Mouse (Mus musculus) hindbrain, embryonic 16.5 days (tissue): ENCODE results near the gene Tgfb1. TPM values are rescaled to one million over a fixed set of nuclear protein-coding genes. Genes with fewer than 3 reads are reported as not detected.

Experiments used
- ATAC-seq: fragments of 200-750 bp; cut with Nextera tagmentation; 2 replicates; pipeline ENCODE4 v1.8.0; 2017; ENCODE audit warnings: moderate TSS enrichment, moderate library complexity
- H3K27ac ChIP-seq: fragments of 300-500 bp; sonication (generic); 2 replicates; pipeline ENCODE4 v1.5.1; 2014; ENCODE audit warnings: low read depth, mild to moderate bottlenecking, control low read depth, low read length, moderate library complexity
- H3K27me3 ChIP-seq: fragments of 300-500 bp; sonication (generic); replicated peaks from 2 replicates; pipeline ENCODE4 v1.6.1; 2014; ENCODE audit warnings: low read length; ENCODE audit not compliant: control insufficient read depth, insufficient read depth
- H3K36me3 ChIP-seq: fragments of 300-500 bp; sonication (generic); 2 replicates; pipeline ENCODE4 v1.6.1; 2014; ENCODE audit warnings: mild to moderate bottlenecking, low read length, moderate library complexity, mixed read lengths; ENCODE audit not compliant: control insufficient read depth, insufficient read depth
- H3K4me1 ChIP-seq: fragments of 300-500 bp; sonication (generic); 2 replicates; pipeline ENCODE4 v1.6.1; 2014; ENCODE audit warnings: low read depth, low read length; ENCODE audit not compliant: control insufficient read depth, insufficient read depth
- H3K4me2 ChIP-seq: fragments of 300-500 bp; sonication (generic); 2 replicates; pipeline ENCODE4 v1.6.1; 2014; ENCODE audit warnings: mild to moderate bottlenecking, low read length, control low read depth, moderate library complexity
- H3K4me3 ChIP-seq: fragments of 300-500 bp; sonication (generic); 2 replicates; pipeline ENCODE4 v1.5.1; 2014; ENCODE audit warnings: mild to moderate bottlenecking, low read length, control low read depth, moderate library complexity
- H3K9ac ChIP-seq: fragments of 300-500 bp; sonication (generic); 2 replicates; pipeline ENCODE4 v1.6.1; 2014; ENCODE audit warnings: low read depth, mild to moderate bottlenecking, control low read depth, low read length, moderate library complexity
- H3K9me3 ChIP-seq: fragments of 300-500 bp; sonication (generic); 2 replicates; pipeline ENCODE4 v1.6.1; 2014; ENCODE audit warnings: mild to moderate bottlenecking, low read length, moderate library complexity; ENCODE audit not compliant: control insufficient read depth
- WGBS: fragments of 180-500 bp; shearing (Covaris S2); extraction: QIAGEN DNeasy Blood & Tissue Kit; methylation state at CpG from one replicate; pipeline ENCODE4 v1.1.7; 2014; 5-methylcytosine and 5-hydroxymethylcytosine counted together
- polyA plus RNA-seq: library from polyadenylated mRNA; unstranded; fragments of >200 nt; fragmentation: Nextera tagmentation; extraction: Ambion mirVana; gene quantifications from 2 replicates; pipeline ENCODE4 v1.2.1, GENCODE M21; 2015

The Tgfb1 gene
- polyA plus RNA-seq, 1 experiment from 2014 or later: 0.63 TPM

- no peak overlapping the region for H3K4me3 ChIP-seq
- no peak overlapping the region for H3K27ac ChIP-seq
- peaks cover 7% of the 10 kb centered on the region for H3K36me3 ChIP-seq
- no peak overlapping the region for H3K9ac ChIP-seq
- no peak for ATAC-seq
- WGBS: 62% methylated on average over 4 of the region's 4 CpGs
- peaks cover 7% of the 10 kb centered on the region; the same call in 1 of the 2 replicates for H3K27me3 ChIP-seq
- no peak overlapping the region for H3K4me2 ChIP-seq
- no peaks in the 10 kb centered on the region for H3K9me3 ChIP-seq
- peaks cover 4% of the 10 kb centered on the region; the same call in 1 of the 2 replicates for H3K4me1 ChIP-seq
Observed at GRCm38 (mm10) chr7:25672442-25672841, 14.4 kb upstream of the Tgfb1 start.

DNA sequence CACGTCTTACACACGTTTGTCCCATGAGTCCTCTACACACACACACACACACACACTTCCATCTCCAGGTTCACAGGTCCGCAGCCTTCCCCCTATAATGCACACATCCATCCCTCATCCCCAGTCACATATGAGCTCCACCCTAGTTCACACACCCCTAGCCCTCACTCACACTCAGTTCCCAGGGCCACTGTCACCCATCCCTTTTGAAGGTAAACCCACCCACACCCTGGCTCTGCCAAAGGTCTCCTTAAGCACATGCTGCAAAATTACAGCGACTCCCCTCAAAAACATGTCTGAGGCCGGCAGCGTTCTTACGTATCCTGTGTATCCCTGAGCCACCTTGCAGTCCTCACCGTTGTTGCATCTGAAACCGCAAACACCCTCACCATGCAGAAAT is 12.5 kb upstream of the Tgfb1 start:
- H3K9me3 ChIP-seq: no peaks in the 10 kb centered on the region
- 27% methylated on average over 9 of the region's 9 CpGs for WGBS
- H3K36me3 ChIP-seq: no peaks in the 10 kb centered on the region; the same call in 1 of the 2 replicates
- H3K27ac ChIP-seq: 0 out of 2 replicates have a peak overlapping the region, but pooled peaks have one; percentile 17
- H3K4me1 ChIP-seq: peaks cover 4% of the 10 kb centered on the region; the same call in 1 of the 2 replicates
- ATAC-seq: peak; percentile 12; the same call in 1 of the 2 replicates
- H3K27me3 ChIP-seq: peaks cover 9% of the 10 kb centered on the region
- H3K9ac ChIP-seq: peak overlapping the region; percentile 50
- H3K4me3 ChIP-seq: peak overlapping the region; percentile 41
- H3K4me2 ChIP-seq: peak overlapping the region; percentile 47

DNA sequence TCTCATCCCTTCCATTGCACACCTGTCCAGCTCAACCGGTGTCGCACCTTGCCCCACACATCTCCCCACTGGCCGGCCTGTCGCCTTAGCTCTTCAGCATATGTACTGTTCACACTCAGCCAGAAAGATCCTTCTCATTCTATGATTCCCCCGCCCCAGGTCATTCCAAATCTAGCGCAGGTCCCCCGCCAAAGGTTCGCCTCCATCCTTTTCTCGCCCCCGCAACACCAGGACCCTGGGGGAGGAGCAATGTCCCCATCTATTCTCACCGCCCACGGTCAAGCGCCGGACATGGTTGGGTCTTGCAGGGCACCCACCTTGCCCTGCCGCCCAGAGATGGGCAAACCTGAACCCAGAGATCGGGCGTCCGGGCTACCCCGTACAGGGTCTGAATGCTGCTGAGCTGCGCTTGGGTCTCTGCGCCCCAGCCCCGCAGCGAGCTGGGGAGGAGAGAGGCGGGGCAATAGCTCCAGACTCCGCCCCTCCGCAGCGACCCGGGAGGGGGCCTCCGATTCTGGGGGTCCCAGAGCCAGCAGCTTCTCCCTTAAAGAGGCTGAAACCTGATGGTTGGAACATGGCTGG is 12.0 kb upstream of the Tgfb1 start, which contains the start of gene Tmem91:
Gene Tmem91, minus strand, starts transcription at position 448 of the 582 bp plus-strand sequence.
- Histone ChIP-seq H3K4me2 (peak within 1 kb of the TSS; percentile 47), H3K9ac (peak within 1 kb of the TSS; percentile 50), H3K4me1 (peaks cover 4% of the 10 kb centered on the region), H3K27ac (0 out of 2 replicates have a peak within 1 kb of the TSS, but pooled peaks have one; percentile 17), H3K36me3 (no peaks in the 10 kb centered on the region), H3K27me3 (peaks cover 9% of the 10 kb centered on the region), H3K4me3 (peak within 1 kb of the TSS; percentile 41), H3K9me3 (no peaks in the 10 kb centered on the region)
- ATAC-seq: peak; percentile 75
- WGBS: 1% methylated on average over 25 of the region's 29 CpGs

DNA sequence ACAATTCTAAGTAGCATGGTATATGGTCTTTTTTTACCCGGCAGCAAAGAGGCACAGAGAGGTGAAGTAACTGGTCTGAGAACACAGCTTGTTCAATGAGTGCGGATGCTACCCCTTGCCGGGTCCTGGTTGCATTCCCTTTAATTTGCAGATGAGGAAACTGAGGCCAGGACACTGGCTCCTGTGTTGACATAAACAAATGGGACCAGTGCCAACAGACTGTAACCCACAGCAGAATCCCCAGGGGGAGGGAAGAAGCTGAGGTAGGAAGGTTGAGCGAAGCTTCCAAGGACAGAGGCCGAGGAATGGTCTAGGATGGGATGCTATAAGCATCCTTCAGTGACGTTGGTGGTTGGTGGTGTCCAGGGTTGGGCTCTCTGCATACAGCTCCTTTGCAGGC is 11.4 kb upstream of the Tgfb1 start:
- H3K27me3 ChIP-seq: peaks cover 9% of the 10 kb centered on the region
- H3K9me3 ChIP-seq: no peaks in the 10 kb centered on the region
- peak; percentile 10; the same call in 1 of the 2 replicates for ATAC-seq
- WGBS: 44% methylated on average over 6 of the region's 6 CpGs
- peak overlapping the region; percentile 50 for H3K9ac ChIP-seq
- peak overlapping the region; percentile 41 for H3K4me3 ChIP-seq
- H3K4me2 ChIP-seq: peak overlapping the region; percentile 47
- peaks cover 9% of the 10 kb centered on the region for H3K4me1 ChIP-seq
- no peaks in the 10 kb centered on the region for H3K36me3 ChIP-seq
- no peak overlapping the region for H3K27ac ChIP-seq

GRCm38 (mm10) chr7:25676085-25676781 is 10.6 kb upstream of the Tgfb1 start:
- Histone ChIP-seq H3K9ac (no peak overlapping the region; the same call in 1 of the 2 replicates), H3K27me3 (peaks cover 9% of the 10 kb centered on the region), H3K36me3 (no peaks in the 10 kb centered on the region), H3K9me3 (no peaks in the 10 kb centered on the region), H3K4me3 (no peak overlapping the region), H3K4me1 (peaks cover 9% of the 10 kb centered on the region), H3K4me2 (peak overlapping the region; percentile 17; the same call in 1 of the 2 replicates), H3K27ac (peak overlapping the region; percentile 65)
- WGBS: 32% methylated on average over 15 of the region's 15 CpGs
- peak; percentile 46 for ATAC-seq

GRCm38 (mm10) chr7:25677013-25677412 is 9.8 kb upstream of the Tgfb1 start:
- Histone ChIP-seq H3K36me3 (no peaks in the 10 kb centered on the region), H3K9me3 (no peaks in the 10 kb centered on the region), H3K4me1 (peaks cover 13% of the 10 kb centered on the region), H3K4me3 (no peak overlapping the region), H3K4me2 (no peak overlapping the region), H3K9ac (no peak overlapping the region), H3K27me3 (peaks cover 9% of the 10 kb centered on the region), H3K27ac (peak overlapping the region; percentile 65)
- ATAC-seq: no peak
- WGBS: 85% methylated on average over 7 of the region's 7 CpGs

GRCm38 (mm10) chr7:25679971-25680370 is 6.8 kb upstream of the Tgfb1 start:
- WGBS: 7% methylated on average over 6 of the region's 6 CpGs
- no peak for ATAC-seq
- peak overlapping the region; percentile 98 for H3K27ac ChIP-seq
- peak overlapping the region; percentile 59 for H3K4me2 ChIP-seq
- H3K4me3 ChIP-seq: peak overlapping the region; percentile 77
- peaks cover 2% of the 10 kb centered on the region; the same call in 1 of the 2 replicates for H3K36me3 ChIP-seq
- peak overlapping the region; percentile 77 for H3K9ac ChIP-seq
- peaks cover 16% of the 10 kb centered on the region for H3K4me1 ChIP-seq
- H3K27me3 ChIP-seq: peaks cover 2% of the 10 kb centered on the region; the same call in 1 of the 2 replicates
- no peaks in the 10 kb centered on the region for H3K9me3 ChIP-seq

DNA sequence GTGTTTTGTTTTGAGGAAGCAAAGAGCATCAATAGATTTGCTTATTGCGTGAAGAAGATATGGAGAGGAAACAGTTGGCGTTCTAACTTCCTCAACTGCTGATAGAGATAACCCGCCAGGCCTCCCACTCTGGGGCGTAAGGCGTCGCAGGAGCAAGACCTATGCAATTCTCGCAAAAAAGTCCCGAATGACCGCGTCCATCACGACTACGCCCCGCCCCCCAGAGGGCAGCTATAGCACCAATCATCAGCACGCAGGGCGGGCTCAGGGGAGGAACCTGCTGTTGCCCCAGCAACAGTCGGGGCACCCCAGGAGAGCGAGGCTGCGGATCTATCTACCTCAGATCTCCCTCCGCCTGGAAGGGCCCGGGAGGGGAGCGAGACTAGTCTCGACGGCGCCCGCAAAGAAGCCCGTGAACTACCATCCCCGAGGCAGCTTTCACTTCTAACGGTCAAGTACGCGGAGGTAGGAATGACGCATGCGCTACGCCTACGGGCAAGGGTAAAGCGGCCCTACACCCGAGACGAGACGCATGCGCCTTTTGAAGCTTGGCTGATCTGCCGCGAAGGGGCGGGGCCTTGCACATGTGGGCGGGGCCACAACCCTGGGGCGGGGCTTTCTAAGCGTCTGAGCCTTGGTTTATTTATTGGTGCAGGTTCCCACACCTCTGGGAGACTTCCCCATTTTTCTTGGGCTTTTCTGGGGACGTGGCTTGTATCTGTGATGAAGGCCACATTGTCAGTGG is 6.1 kb upstream of the Tgfb1 start, which contains the start of gene B9d2:
Gene B9d2, plus strand, starts transcription at position 267 of the 745 bp plus-strand sequence.
- under 1% methylated on average over 46 of the region's 46 CpGs for WGBS
- peak; percentile 94 for ATAC-seq
- peaks cover 16% of the 10 kb centered on the region for H3K4me1 ChIP-seq

More for the DNA sequence above, 6.1 kb upstream of the Tgfb1 start, which contains the start of gene B9d2:
- Histone ChIP-seq H3K4me2 (peak within 1 kb of the TSS; percentile 59), H3K27ac (peak within 1 kb of the TSS; percentile 98), H3K9ac (peak within 1 kb of the TSS; percentile 77), H3K9me3 (no peaks in the 10 kb centered on the region), H3K36me3 (peaks cover 2% of the 10 kb centered on the region; the same call in 1 of the 2 replicates), H3K4me3 (peak within 1 kb of the TSS; percentile 77), H3K27me3 (peaks cover 7% of the 10 kb centered on the region)
